Mouse (Mus musculus) gastrocnemius, postnatal 4 days (tissue): ENCODE results near the gene Ccl1. TPM values are rescaled to one million over a fixed set of nuclear protein-coding genes. Genes with fewer than 3 reads are reported as not detected.

Experiments used
- DNase-seq, 2 experiments: peaks; one replicate each; pipeline ENCODE4 v3.0.0; 2021 to 2022; ENCODE audit warnings: low spot score in 2 of 2, mixed read lengths in 2 of 2
- total RNA-seq, 2 experiments: library from RNA; stranded (reverse); gene quantifications; 2 replicates each; pipeline ENCODE4 v1.2.3; 2021

Ccl1 gene
- total RNA-seq, 2 experiments from 2014 or later = not detected

- DNase-seq = no peak
These were observed 169.3 kb downstream of the Ccl1 start for GRCm38 (mm10) chr11:82136196-82136595.

GRCm38 (mm10) chr11:82132977-82133376 lies 172.5 kb downstream of the Ccl1 start:
- DNase-seq = no peak

Other genes starting within 250 kb of the Ccl1 start
- gene Ccl11, start 247.9 kb downstream of the Ccl1 start, total RNA-seq = 1 to 10 TPM; 5.4 to 6.6 TPM
- 1 to 10 TPM; 3.9 to 7.8 TPM for gene Ccl12, start 203.8 kb downstream of the Ccl1 start, total RNA-seq
- gene Ccl8, start 190.5 kb downstream of the Ccl1 start, total RNA-seq = 1 to 10 TPM in 1 of 2 experiments, not detected in 1; 1.0 TPM
- 1 to 10 TPM in 1 of 2 experiments, under 1 TPM in 1; 0.98 to 1.0 TPM for gene Tmem132e, start 83.2 kb upstream of the Ccl1 start, total RNA-seq